Mouse (Mus musculus): ENCODE measurements around the gene Olfr373. TPM values are rescaled to one million over a fixed set of nuclear protein-coding genes. Genes with fewer than 3 reads are reported as not detected.

Gene Olfr373
- polyA plus RNA-seq (2014; fragmentation: Illumina TruSeq; extraction: RNeasy Lipid Tissue Mini Kit (QIAGEN cat#74804); ENCODE audit: low read depth, low replicate concordance): not detected

GRCm38 (mm10) chr8:72082877-72083276 is at the start of gene Olfr373:
Olfr373 (plus strand) TSS chr8:72083177.

GRCm38 (mm10) chr8:72040918-72041317 is 42.1 kb upstream of the Olfr373 start, which contains the start of gene Olfr372:
Olfr372 (plus strand) TSS chr8:72041218.

GRCm38 (mm10) chr8:72106740-72107139 is 23.8 kb downstream of the Olfr373 start, which contains the start of gene Olfr374:
Olfr374 (plus strand) TSS chr8:72107040.

GRCm38 (mm10) chr8:72134756-72135445 is 51.9 kb downstream of the Olfr373 start, which contains the start of gene Tpm4:
Tpm4 (plus strand) TSS chr8:72134975.

Other genes with a start within 250 kb of the Olfr373 start
- 5.6 TPM for gene Zfp709, start 201.2 kb upstream of the Olfr373 start, polyA plus RNA-seq (2014; fragmentation: Illumina TruSeq; extraction: RNeasy Lipid Tissue Mini Kit (QIAGEN cat#74804); ENCODE audit: low read depth, low replicate concordance)
- 2.9 TPM for gene Zfp882, start 174.6 kb upstream of the Olfr373 start, polyA plus RNA-seq (2014; fragmentation: Illumina TruSeq; extraction: RNeasy Lipid Tissue Mini Kit (QIAGEN cat#74804); ENCODE audit: low read depth, low replicate concordance)
- 34.1 TPM for gene Zfp617, start 174.5 kb upstream of the Olfr373 start, polyA plus RNA-seq (2014; fragmentation: Illumina TruSeq; extraction: RNeasy Lipid Tissue Mini Kit (QIAGEN cat#74804); ENCODE audit: low read depth, low replicate concordance)
- 18.2 TPM for gene Zfp961, start 132.1 kb upstream of the Olfr373 start, polyA plus RNA-seq (2014; fragmentation: Illumina TruSeq; extraction: RNeasy Lipid Tissue Mini Kit (QIAGEN cat#74804); ENCODE audit: low read depth, low replicate concordance)
- gene Cyp4f18, start 73.6 kb upstream of the Olfr373 start, polyA plus RNA-seq (2014; fragmentation: Illumina TruSeq; extraction: RNeasy Lipid Tissue Mini Kit (QIAGEN cat#74804); ENCODE audit: low read depth, low replicate concordance): not detected
- not detected for gene Olfr372, start 42.0 kb upstream of the Olfr373 start, polyA plus RNA-seq (2014; fragmentation: Illumina TruSeq; extraction: RNeasy Lipid Tissue Mini Kit (QIAGEN cat#74804); ENCODE audit: low read depth, low replicate concordance)
- gene Olfr374, start 23.9 kb downstream of the Olfr373 start, polyA plus RNA-seq (2014; fragmentation: Illumina TruSeq; extraction: RNeasy Lipid Tissue Mini Kit (QIAGEN cat#74804); ENCODE audit: low read depth, low replicate concordance): not detected
- 24.6 TPM for gene Tpm4, start 51.8 kb downstream of the Olfr373 start, polyA plus RNA-seq (2014; fragmentation: Illumina TruSeq; extraction: RNeasy Lipid Tissue Mini Kit (QIAGEN cat#74804); ENCODE audit: low read depth, low replicate concordance)
- 36.1 TPM for gene Rab8a, start 78.0 kb downstream of the Olfr373 start, polyA plus RNA-seq (2014; fragmentation: Illumina TruSeq; extraction: RNeasy Lipid Tissue Mini Kit (QIAGEN cat#74804); ENCODE audit: low read depth, low replicate concordance)
- gene Hsh2d, start 106.5 kb downstream of the Olfr373 start, polyA plus RNA-seq (2014; fragmentation: Illumina TruSeq; extraction: RNeasy Lipid Tissue Mini Kit (QIAGEN cat#74804); ENCODE audit: low read depth, low replicate concordance): 0.29 TPM
- 0.31 TPM for gene Cib3, start 129.7 kb downstream of the Olfr373 start, polyA plus RNA-seq (2014; fragmentation: Illumina TruSeq; extraction: RNeasy Lipid Tissue Mini Kit (QIAGEN cat#74804); ENCODE audit: low read depth, low replicate concordance)
- not detected for gene Gm11034, start 130.5 kb downstream of the Olfr373 start, polyA plus RNA-seq (2014; fragmentation: Illumina TruSeq; extraction: RNeasy Lipid Tissue Mini Kit (QIAGEN cat#74804); ENCODE audit: low read depth, low replicate concordance)
- gene Fam32a, start 136.6 kb downstream of the Olfr373 start, polyA plus RNA-seq (2014; fragmentation: Illumina TruSeq; extraction: RNeasy Lipid Tissue Mini Kit (QIAGEN cat#74804); ENCODE audit: low read depth, low replicate concordance): 10.3 TPM
- gene Ap1m1, start 156.8 kb downstream of the Olfr373 start, polyA plus RNA-seq (2014; fragmentation: Illumina TruSeq; extraction: RNeasy Lipid Tissue Mini Kit (QIAGEN cat#74804); ENCODE audit: low read depth, low replicate concordance): 90.0 TPM
- 0.81 TPM for gene Gm10282, start 222.1 kb downstream of the Olfr373 start, polyA plus RNA-seq (2014; fragmentation: Illumina TruSeq; extraction: RNeasy Lipid Tissue Mini Kit (QIAGEN cat#74804); ENCODE audit: low read depth, low replicate concordance)
- 5.9 TPM for gene Klf2, start 235.9 kb downstream of the Olfr373 start, polyA plus RNA-seq (2014; fragmentation: Illumina TruSeq; extraction: RNeasy Lipid Tissue Mini Kit (QIAGEN cat#74804); ENCODE audit: low read depth, low replicate concordance)

Data from testis, adult 10 weeks (tissue).